Mouse (Mus musculus): Measurements from ENCODE around the gene Tmem95. TPM values are rescaled to one million over a fixed set of nuclear protein-coding genes. Genes with fewer than 3 reads are reported as not detected.
"Not testable (repeated sequence)": the region's sequence is repeated elsewhere in the genome, so short reads cannot be mapped to it uniquely, and the experiment has no call there.

Tmem95 gene
- polyA plus RNA-seq, 1 experiment from 2014 or later, result not detected

DNA sequence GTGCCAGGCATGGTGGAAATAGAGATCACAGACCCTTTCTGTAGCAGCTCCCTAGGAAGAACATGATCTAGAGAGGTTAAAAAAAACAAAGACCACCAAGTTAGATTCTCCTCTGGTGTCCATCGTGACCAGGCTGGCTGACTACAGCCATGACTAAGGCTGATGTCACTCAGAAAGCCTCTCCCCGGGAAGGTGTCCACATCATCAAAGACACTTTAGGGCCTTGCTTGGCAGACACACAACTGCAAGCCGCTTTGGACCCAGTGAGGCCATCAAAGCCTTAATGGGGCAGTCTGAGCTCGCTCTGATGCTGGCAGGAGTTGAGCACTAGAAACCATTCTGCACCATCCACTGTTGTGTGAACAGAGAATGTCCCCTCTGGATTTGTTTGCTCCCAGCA, 5.4 kb downstream of the Tmem95 start:
- no peak overlapping the region for H3K4me3 ChIP-seq
- no peak for ATAC-seq (ENCODE audit: low FRiP score, low read depth)
- H3K27me3 ChIP-seq, result no peaks in the 10 kb centered on the region
- no peak overlapping the region for H3K4me2 ChIP-seq
- H3K27ac ChIP-seq (replicated peaks), result no peak overlapping the region
- 0 out of 2 replicates have a peak, but pooled peaks cover 5% of the 10 kb centered on the region for H3K4me1 ChIP-seq (replicated peaks)
- no peaks in the 10 kb centered on the region for H3K36me3 ChIP-seq
- 78% methylated on average over 4 of the region's 4 CpGs for WGBS
- H3K9me3 ChIP-seq, result no peaks in the 10 kb centered on the region
- no peak overlapping the region for H3K9ac ChIP-seq

GRCm38 (mm10) chr11:69871822-69872221, 6.0 kb downstream of the Tmem95 start:
- WGBS, result 88% methylated on average over 7 of the region's 7 CpGs
- no peak overlapping the region for H3K27ac ChIP-seq (replicated peaks)
- H3K4me2 ChIP-seq, result no peak overlapping the region
- no peaks in the 10 kb centered on the region for H3K9me3 ChIP-seq
- no peak overlapping the region for H3K9ac ChIP-seq
- no peak overlapping the region for H3K4me3 ChIP-seq
- no peaks in the 10 kb centered on the region for H3K4me1 ChIP-seq (replicated peaks)
- H3K27me3 ChIP-seq, result no peaks in the 10 kb centered on the region
- no peak for ATAC-seq (ENCODE audit: low FRiP score, low read depth)
- H3K36me3 ChIP-seq, result no peaks in the 10 kb centered on the region

DNA sequence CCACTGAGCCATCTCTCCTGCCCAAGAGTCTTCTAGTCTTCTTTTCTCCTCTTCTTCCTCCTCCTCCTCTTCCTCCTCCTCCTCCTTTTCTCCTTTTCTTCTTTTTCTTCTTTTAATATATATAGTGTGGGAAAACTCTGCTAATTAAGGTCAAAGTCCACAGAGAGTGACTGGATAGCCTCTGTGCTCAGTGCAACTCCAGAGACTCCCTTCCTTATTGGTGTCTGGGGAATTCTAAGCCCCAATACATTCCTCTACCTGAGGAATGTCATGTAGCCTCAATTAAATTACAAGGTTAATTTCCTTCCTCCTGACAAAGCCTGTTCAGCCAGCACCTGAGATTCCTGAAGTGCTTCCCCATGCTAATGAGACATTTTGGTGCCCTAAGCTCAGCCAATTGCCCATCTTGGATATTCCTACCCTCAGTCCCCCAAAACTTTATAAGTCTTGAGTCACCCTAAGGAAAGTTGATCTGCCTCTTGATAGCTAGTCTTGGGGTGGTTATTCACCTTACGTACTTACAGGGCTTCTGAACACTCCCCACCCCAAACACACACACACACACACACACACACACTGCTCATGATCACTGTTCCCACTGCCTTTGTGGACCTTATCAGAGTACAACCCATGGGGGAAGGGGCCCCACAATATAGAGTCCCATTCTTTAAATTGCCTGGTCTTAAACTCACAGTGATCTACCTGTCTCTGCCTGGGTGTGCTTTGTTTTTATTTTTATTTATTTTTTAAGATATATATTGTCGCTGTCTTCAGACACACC, 7.3 kb downstream of the Tmem95 start:
- ATAC-seq (ENCODE audit: low FRiP score, low read depth), result no peak
- Histone ChIP-seq H3K36me3 (no peaks in the 10 kb centered on the region), H3K4me3 (no peak overlapping the region), H3K9ac (no peak overlapping the region), H3K27me3 (no peaks in the 10 kb centered on the region), H3K27ac (replicated peaks) (no peak overlapping the region), H3K4me2 (no peak overlapping the region), H3K9me3 (no peaks in the 10 kb centered on the region), H3K4me1 (replicated peaks) (no peaks in the 10 kb centered on the region)
- 98% methylated on average over 2 of the region's 2 CpGs for WGBS

- H3K36me3 ChIP-seq, result no peaks in the 10 kb centered on the region
- H3K9ac ChIP-seq, result no peak overlapping the region
- H3K4me3 ChIP-seq, result no peak overlapping the region
- ATAC-seq (ENCODE audit: low FRiP score, low read depth), result no peak
- WGBS, result 69% methylated on average over 9 of the region's 9 CpGs
- no peak overlapping the region for H3K4me2 ChIP-seq
- H3K27me3 ChIP-seq, result no peaks in the 10 kb centered on the region
- H3K4me1 ChIP-seq (replicated peaks), result no peaks in the 10 kb centered on the region
- H3K9me3 ChIP-seq, result no peaks in the 10 kb centered on the region
- H3K27ac ChIP-seq (replicated peaks), result no peak overlapping the region
Observed at GRCm38 (mm10) chr11:69867335-69867734, 10.5 kb downstream of the Tmem95 start.

DNA sequence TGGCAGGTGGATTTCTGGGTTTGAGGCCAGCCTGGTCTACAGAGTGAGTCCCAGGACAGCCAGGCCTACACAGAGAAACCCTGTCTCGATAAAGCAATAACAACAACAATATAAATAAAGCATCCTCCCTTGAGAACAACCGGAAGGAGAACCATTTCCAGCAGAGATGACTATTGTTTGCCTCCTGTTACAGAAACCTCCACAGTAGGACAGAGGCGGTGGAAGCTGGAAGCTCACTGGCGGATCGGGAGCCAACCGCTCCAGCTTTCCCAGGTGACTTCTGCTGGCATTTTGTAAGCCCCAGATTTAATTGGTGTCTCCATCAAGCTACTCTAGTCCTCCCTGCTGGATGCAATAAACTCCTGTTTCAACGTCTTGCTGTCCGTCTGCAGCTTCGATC, 12.3 kb downstream of the Tmem95 start:
- Histone ChIP-seq H3K27ac (replicated peaks) (no peak overlapping the region), H3K4me2 (no peak overlapping the region), H3K4me3 (no peak overlapping the region), H3K27me3 (no peaks in the 10 kb centered on the region), H3K9ac (no peak overlapping the region), H3K36me3 (no peaks in the 10 kb centered on the region), H3K4me1 (replicated peaks) (no peaks in the 10 kb centered on the region), H3K9me3 (no peaks in the 10 kb centered on the region)
- ATAC-seq (ENCODE audit: low FRiP score, low read depth), result no peak
- WGBS, result 77% methylated on average over 9 of the region's 9 CpGs

DNA sequence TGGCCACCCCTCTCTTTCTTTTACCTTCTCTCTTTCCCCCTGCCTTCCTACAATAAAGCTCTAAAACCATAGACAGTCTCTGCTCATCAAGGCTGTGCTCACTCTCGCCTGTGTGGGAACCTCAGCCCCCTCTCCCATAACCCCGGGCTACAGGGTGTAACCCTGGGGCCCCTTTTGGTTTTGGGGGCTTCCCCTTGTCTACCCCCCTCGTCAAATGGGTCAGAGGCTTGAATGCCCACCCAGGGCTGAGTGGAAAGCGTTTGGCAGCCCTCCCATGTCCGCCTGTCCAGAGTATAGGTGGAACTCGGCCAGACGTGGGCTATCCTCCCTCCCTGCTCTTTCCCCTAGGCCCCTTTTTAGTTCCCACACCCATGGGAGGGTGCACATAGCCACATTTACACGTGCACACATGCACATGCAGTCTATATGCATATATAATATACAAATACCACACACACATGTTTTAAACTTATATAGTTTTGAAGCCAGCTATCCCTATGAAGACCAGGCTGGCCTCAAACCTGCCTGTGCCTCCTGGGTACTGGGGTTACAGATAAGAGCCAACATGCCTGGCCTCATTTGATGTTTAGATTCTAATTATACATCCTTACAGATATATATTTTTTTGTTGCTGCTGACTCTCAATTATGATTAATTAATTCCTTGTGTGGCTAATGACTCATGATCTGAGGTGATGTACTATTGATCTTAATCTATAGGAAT, 13.5 kb downstream of the Tmem95 start:
- ATAC-seq (ENCODE audit: low FRiP score, low read depth), result no peak
- Histone ChIP-seq H3K4me3 (no peak overlapping the region), H3K36me3 (no peaks in the 10 kb centered on the region), H3K4me1 (replicated peaks) (no peaks in the 10 kb centered on the region), H3K27ac (replicated peaks) (no peak overlapping the region), H3K27me3 (0 out of 2 replicates have a peak, but pooled peaks cover 2% of the 10 kb centered on the region), H3K9me3 (no peaks in the 10 kb centered on the region), H3K9ac (no peak overlapping the region), H3K4me2 (no peak overlapping the region)
- WGBS, result 47% methylated on average over 8 of the region's 8 CpGs

GRCm38 (mm10) chr11:69863729-69864128, 14.1 kb downstream of the Tmem95 start:
- H3K4me3 ChIP-seq; H3K27me3 ChIP-seq; H3K9ac ChIP-seq; H3K4me1 ChIP-seq (replicated peaks); H3K27ac ChIP-seq (replicated peaks); H3K4me2 ChIP-seq; H3K9me3 ChIP-seq; H3K36me3 ChIP-seq; ATAC-seq (ENCODE audit: low FRiP score, low read depth): not testable (repeated sequence)
- WGBS, result 77% methylated on average over 3 of the region's 3 CpGs

DNA sequence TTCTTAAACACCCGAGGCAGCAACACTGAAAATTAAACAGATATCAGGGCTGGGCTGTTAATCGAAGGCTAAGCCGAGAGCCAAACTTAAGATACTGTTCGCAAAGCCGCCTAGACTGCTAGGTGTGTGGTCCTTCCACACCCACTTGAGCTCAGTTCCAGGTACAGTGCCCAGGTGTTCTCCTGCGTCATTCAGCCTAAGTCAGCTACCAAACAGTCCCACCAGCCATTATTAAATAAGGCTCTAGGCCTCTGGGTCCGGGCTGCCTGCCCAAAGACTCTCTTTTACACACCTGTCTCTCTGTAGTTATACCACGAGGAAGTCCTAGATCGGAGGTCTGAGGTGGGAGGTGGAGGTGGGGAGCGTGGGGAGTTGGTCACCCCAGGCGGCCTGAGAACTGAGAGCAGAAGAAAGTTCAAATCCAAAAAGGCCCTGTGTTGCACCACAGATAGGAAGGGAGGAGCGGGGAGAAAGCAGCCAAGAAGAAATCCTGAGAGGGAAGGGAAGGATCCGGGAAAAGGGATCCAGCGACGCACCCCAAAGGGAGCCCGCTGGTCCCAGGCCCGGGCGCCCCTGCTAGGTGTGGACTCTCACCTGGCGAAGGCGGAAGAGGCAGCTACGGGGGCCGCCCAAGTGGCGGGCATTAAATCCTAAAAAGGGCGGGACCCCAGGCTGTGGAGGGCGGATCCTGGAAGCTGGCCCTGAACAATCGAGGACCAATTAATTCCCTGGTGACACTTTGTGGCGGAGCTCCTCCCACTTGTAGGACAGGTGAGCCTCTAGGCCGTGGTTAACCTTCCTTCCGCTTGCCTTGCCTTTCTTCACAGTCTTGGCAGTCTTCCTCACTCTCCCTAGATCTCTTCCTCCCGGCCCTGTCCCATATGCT, 19.5 kb downstream of the Tmem95 start, which contains the start of gene Tnk1:
Gene Tnk1, minus strand, starts transcription at position 618 of the 886 bp plus-strand sequence.
- no peak within 1 kb of the TSS for H3K9ac ChIP-seq
- ATAC-seq (ENCODE audit: low FRiP score, low read depth), result no peak
- H3K4me1 ChIP-seq (replicated peaks), result peaks cover 4% of the 10 kb centered on the region; the same call in 1 of the 2 replicates
- H3K9me3 ChIP-seq, result no peaks in the 10 kb centered on the region
- no peak within 1 kb of the TSS for H3K4me3 ChIP-seq
- WGBS, result 23% methylated on average over 30 of the region's 30 CpGs
- H3K27me3 ChIP-seq, result peaks cover 22% of the 10 kb centered on the region
- H3K4me2 ChIP-seq, result no peak within 1 kb of the TSS
- no peak within 1 kb of the TSS for H3K27ac ChIP-seq (replicated peaks)
- no peaks in the 10 kb centered on the region for H3K36me3 ChIP-seq

GRCm38 (mm10) chr11:69855347-69855746, 22.5 kb downstream of the Tmem95 start:
- peaks cover 22% of the 10 kb centered on the region for H3K27me3 ChIP-seq
- no peak overlapping the region for H3K4me3 ChIP-seq
- H3K9me3 ChIP-seq, result no peaks in the 10 kb centered on the region
- H3K27ac ChIP-seq (replicated peaks), result no peak overlapping the region
- peaks cover 4% of the 10 kb centered on the region; the same call in 1 of the 2 replicates for H3K4me1 ChIP-seq (replicated peaks)
- no peak overlapping the region for H3K9ac ChIP-seq
- peaks cover 9% of the 10 kb centered on the region; the same call in 1 of the 2 replicates for H3K36me3 ChIP-seq
- WGBS, result 23% methylated on average over 16 of the region's 16 CpGs
- 0 out of 2 replicates have a peak, but pooled peaks have one; percentile 38 for ATAC-seq (ENCODE audit: low FRiP score, low read depth)
- no peak overlapping the region for H3K4me2 ChIP-seq

GRCm38 (mm10) chr11:69854680-69855079, 23.1 kb downstream of the Tmem95 start:
- Histone ChIP-seq H3K4me1 (replicated peaks) (peaks cover 4% of the 10 kb centered on the region; the same call in 1 of the 2 replicates), H3K36me3 (peaks cover 13% of the 10 kb centered on the region; the same call in 1 of the 2 replicates), H3K9me3 (no peaks in the 10 kb centered on the region), H3K9ac (no peak overlapping the region), H3K27ac (replicated peaks) (no peak overlapping the region), H3K4me2 (no peak overlapping the region), H3K27me3 (peaks cover 20% of the 10 kb centered on the region), H3K4me3 (no peak overlapping the region)
- ATAC-seq (ENCODE audit: low FRiP score, low read depth), result no peak
- WGBS, result 84% methylated on average over 10 of the region's 10 CpGs

- Histone ChIP-seq H3K4me2 (no peak overlapping the region), H3K4me1 (replicated peaks) (peaks cover 4% of the 10 kb centered on the region; the same call in 1 of the 2 replicates), H3K27ac (replicated peaks) (no peak overlapping the region), H3K27me3 (peaks cover 18% of the 10 kb centered on the region), H3K9ac (no peak overlapping the region), H3K36me3 (peaks cover 14% of the 10 kb centered on the region; the same call in 1 of the 2 replicates), H3K9me3 (no peaks in the 10 kb centered on the region), H3K4me3 (no peak overlapping the region)
- 75% methylated on average over 7 of the region's 7 CpGs for WGBS
- ATAC-seq (ENCODE audit: low FRiP score, low read depth), result 0 out of 2 replicates have a peak, but pooled peaks have one; percentile 33
Observed at GRCm38 (mm10) chr11:69853994-69854393, 23.8 kb downstream of the Tmem95 start.
